Mouse (Mus musculus) stomach, embryonic 14.5 days (tissue): ENCODE data around the gene Rchy1. TPM values are rescaled to one million over a fixed set of nuclear protein-coding genes. Genes with fewer than 3 reads are reported as not detected.

Experiments used
- ATAC-seq: fragments of 200-750 bp; cut with Nextera tagmentation; 2 replicates; pipeline ENCODE4 v1.8.0; 2017; ENCODE audit warnings: low read depth, moderate TSS enrichment; ENCODE audit not compliant: insufficient number of reproducible peaks, insufficient read depth, low FRiP score
- H3K27ac ChIP-seq: fragments of 300-500 bp; sonication (generic); 2 replicates; pipeline ENCODE4 v1.5.1; 2014; ENCODE audit warnings: mild to moderate bottlenecking, low read length, moderate library complexity, mixed read lengths
- H3K27me3 ChIP-seq: fragments of 300-500 bp; sonication (generic); 2 replicates; pipeline ENCODE4 v1.6.1; 2014; ENCODE audit warnings: low read length, control low read depth, mixed read lengths; ENCODE audit not compliant: control insufficient read depth, insufficient read depth
- H3K36me3 ChIP-seq: fragments of 300-500 bp; sonication (generic); 2 replicates; pipeline ENCODE4 v1.6.1; 2014; ENCODE audit warnings: mild to moderate bottlenecking, control low read depth, low read length, moderate library complexity, mixed read lengths; ENCODE audit not compliant: control insufficient read depth, insufficient read depth
- H3K4me1 ChIP-seq: fragments of 300-500 bp; sonication (generic); 2 replicates; pipeline ENCODE4 v1.6.1; 2014; ENCODE audit warnings: low read length, control low read depth, mixed read lengths; ENCODE audit not compliant: control insufficient read depth, insufficient read depth
- H3K4me2 ChIP-seq: fragments of 300-500 bp; sonication (generic); replicated peaks from 2 replicates; pipeline ENCODE4 v1.6.1; 2014; ENCODE audit warnings: low read depth, low read length, control low read depth
- H3K4me3 ChIP-seq: fragments of 300-500 bp; sonication (generic); 2 replicates; pipeline ENCODE4 v1.5.1; 2014; ENCODE audit warnings: low read depth, low read length, control low read depth
- H3K9ac ChIP-seq: fragments of 300-500 bp; sonication (generic); replicated peaks from 2 replicates; pipeline ENCODE4 v1.6.1; 2014; ENCODE audit warnings: low read depth, mild to moderate bottlenecking, control low read depth, low read length, moderate library complexity, mixed read lengths
- H3K9me3 ChIP-seq: fragments of 300-500 bp; sonication (generic); 2 replicates; pipeline ENCODE4 v1.6.1; 2016; ENCODE audit warnings: low read depth, low read length, control low read depth; ENCODE audit not compliant: control insufficient read depth
- WGBS: fragments of 180-500 bp; shearing (Covaris S2); extraction: QIAGEN DNeasy Blood & Tissue Kit; methylation state at CpG from one replicate; pipeline ENCODE4 v1.1.7; 2014; 5-methylcytosine and 5-hydroxymethylcytosine counted together
- polyA plus RNA-seq: library from polyadenylated mRNA; unstranded; fragments of >200 nt; fragmentation: Nextera tagmentation; extraction: Ambion mirVana; gene quantifications from 2 replicates; pipeline ENCODE4 v1.2.1, GENCODE M21; 2014

Gene Rchy1
- polyA plus RNA-seq = 68.1 and 68.3 TPM in 2 replicates

GRCm38 (mm10) chr5:91962639-91963440 is at the start of gene Rchy1:
Rchy1 (minus strand) TSS chr5:91963068.
- under 1% methylated on average over 65 of the region's 65 CpGs for WGBS
- ATAC-seq = peak; percentile 97
- H3K27me3 ChIP-seq = no peaks in the 10 kb centered on the region
- no peaks in the 10 kb centered on the region for H3K9me3 ChIP-seq
- H3K4me1 ChIP-seq = peaks cover 20% of the 10 kb centered on the region
- peak within 1 kb of the TSS; percentile 65 for H3K9ac ChIP-seq
- H3K4me3 ChIP-seq = peak within 1 kb of the TSS; percentile 68
- peaks cover under 1% of the 10 kb centered on the region for H3K36me3 ChIP-seq
- H3K27ac ChIP-seq = peak within 1 kb of the TSS; percentile 97
- H3K4me2 ChIP-seq = peak within 1 kb of the TSS; percentile 72

- no peaks in the 10 kb centered on the region for H3K27me3 ChIP-seq
- H3K4me3 ChIP-seq = no peak overlapping the region
- no peaks in the 10 kb centered on the region for H3K36me3 ChIP-seq
- no peaks in the 10 kb centered on the region for H3K4me1 ChIP-seq
- no peak overlapping the region for H3K9ac ChIP-seq
- WGBS = 57% methylated on average over 7 of the region's 7 CpGs
- no peaks in the 10 kb centered on the region for H3K9me3 ChIP-seq
- H3K4me2 ChIP-seq = no peak overlapping the region
- no peak overlapping the region for H3K27ac ChIP-seq
- ATAC-seq = no peak
Measured at GRCm38 (mm10) chr5:92011756-92012155, 48.9 kb upstream of the Rchy1 start.

- WGBS = 30% methylated on average over 2 of the region's 2 CpGs
- Histone ChIP-seq H3K4me1 (no peaks in the 10 kb centered on the region), H3K36me3 (no peaks in the 10 kb centered on the region), H3K27me3 (no peaks in the 10 kb centered on the region), H3K27ac (no peak overlapping the region), H3K9me3 (no peaks in the 10 kb centered on the region), H3K4me2 (no peak overlapping the region), H3K9ac (no peak overlapping the region), H3K4me3 (no peak overlapping the region)
- ATAC-seq = no peak
Measured at GRCm38 (mm10) chr5:92009827-92010226, 47.0 kb upstream of the Rchy1 start.

GRCm38 (mm10) chr5:92003011-92003410 is 40.1 kb upstream of the Rchy1 start:
- H3K4me3 ChIP-seq = no peak overlapping the region
- H3K27ac ChIP-seq = no peak overlapping the region
- no peaks in the 10 kb centered on the region for H3K27me3 ChIP-seq
- no peak overlapping the region for H3K4me2 ChIP-seq
- no peaks in the 10 kb centered on the region for H3K36me3 ChIP-seq
- no peak overlapping the region for H3K9ac ChIP-seq
- WGBS = 65% methylated on average over 2 of the region's 2 CpGs
- peak; percentile 53; the same call in 1 of the 2 replicates for ATAC-seq
- H3K4me1 ChIP-seq = no peaks in the 10 kb centered on the region
- peaks cover 3% of the 10 kb centered on the region; the same call in 1 of the 2 replicates for H3K9me3 ChIP-seq

DNA sequence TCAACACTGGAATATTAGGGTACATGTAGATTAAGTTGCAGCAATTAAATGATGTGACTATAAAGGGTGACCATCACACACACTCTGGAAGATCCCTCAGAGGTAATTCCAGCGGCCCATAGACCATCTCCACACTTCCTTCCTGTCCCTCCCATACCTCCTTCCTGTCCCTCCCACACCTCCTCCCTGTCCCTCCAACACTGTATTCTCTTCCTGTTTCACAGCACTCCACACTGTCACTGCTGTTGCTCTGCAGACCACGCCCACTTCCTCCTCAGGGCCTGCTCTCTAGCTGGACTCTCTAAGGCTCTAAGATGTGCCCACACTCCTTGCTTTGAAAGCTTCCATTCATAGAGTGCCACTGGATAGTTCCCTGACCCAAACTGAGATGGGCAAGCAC is 37.9 kb upstream of the Rchy1 start:
- Histone ChIP-seq H3K36me3 (no peaks in the 10 kb centered on the region), H3K4me1 (no peaks in the 10 kb centered on the region), H3K4me2 (no peak overlapping the region), H3K27ac (no peak overlapping the region), H3K9ac (no peak overlapping the region), H3K9me3 (peaks cover 3% of the 10 kb centered on the region; the same call in 1 of the 2 replicates), H3K27me3 (no peaks in the 10 kb centered on the region), H3K4me3 (no peak overlapping the region)
- no peak for ATAC-seq
- 71% methylated on average over 2 of the region's 2 CpGs for WGBS

DNA sequence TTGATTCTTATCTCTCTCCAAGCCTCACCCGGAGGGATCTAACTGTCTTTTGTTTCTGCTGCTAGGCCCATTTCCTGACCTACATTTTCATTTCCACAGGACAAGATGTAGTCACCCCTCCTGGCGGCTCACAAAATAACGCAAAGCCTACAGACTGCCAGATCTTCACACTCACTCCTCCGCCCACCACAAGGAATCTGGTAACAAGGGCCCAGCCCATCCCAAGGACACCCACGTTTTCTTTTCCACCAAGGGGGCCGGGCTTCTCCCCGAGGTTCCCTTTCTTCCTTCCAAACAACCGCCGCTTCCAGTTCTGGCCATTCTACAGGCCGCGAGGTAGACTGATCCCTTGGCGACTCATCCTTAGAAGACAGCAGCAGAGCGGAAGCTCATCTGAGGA is 31.7 kb upstream of the Rchy1 start:
- 64% methylated on average over 13 of the region's 13 CpGs for WGBS
- Histone ChIP-seq H3K36me3 (no peaks in the 10 kb centered on the region), H3K4me1 (no peaks in the 10 kb centered on the region), H3K4me3 (no peak overlapping the region), H3K9me3 (peaks cover 3% of the 10 kb centered on the region; the same call in 1 of the 2 replicates), H3K4me2 (no peak overlapping the region), H3K27ac (no peak overlapping the region), H3K9ac (no peak overlapping the region), H3K27me3 (no peaks in the 10 kb centered on the region)
- no peak for ATAC-seq

GRCm38 (mm10) chr5:91993061-91993460 is 30.2 kb upstream of the Rchy1 start:
- no peak overlapping the region for H3K9ac ChIP-seq
- 93% methylated on average over 2 of the region's 2 CpGs for WGBS
- H3K4me1 ChIP-seq = no peaks in the 10 kb centered on the region
- no peaks in the 10 kb centered on the region for H3K9me3 ChIP-seq
- no peak overlapping the region for H3K4me2 ChIP-seq
- no peaks in the 10 kb centered on the region for H3K27me3 ChIP-seq
- no peak overlapping the region for H3K4me3 ChIP-seq
- no peaks in the 10 kb centered on the region for H3K36me3 ChIP-seq
- ATAC-seq = no peak
- H3K27ac ChIP-seq = no peak overlapping the region

- 70% methylated on average over 6 of the region's 6 CpGs for WGBS
- no peak overlapping the region for H3K4me2 ChIP-seq
- ATAC-seq = no peak
- H3K36me3 ChIP-seq = no peaks in the 10 kb centered on the region
- no peaks in the 10 kb centered on the region for H3K9me3 ChIP-seq
- H3K27me3 ChIP-seq = no peaks in the 10 kb centered on the region
- H3K27ac ChIP-seq = no peak overlapping the region
- no peaks in the 10 kb centered on the region for H3K4me1 ChIP-seq
- H3K4me3 ChIP-seq = no peak overlapping the region
- no peak overlapping the region for H3K9ac ChIP-seq
Measured at GRCm38 (mm10) chr5:91991191-91991937, 28.5 kb upstream of the Rchy1 start.
